Mouse (Mus musculus): Measurements from ENCODE around the gene Steap2. TPM values are rescaled to one million over a fixed set of nuclear protein-coding genes. Genes with fewer than 3 reads are reported as not detected.

The Steap2 gene
- total RNA-seq, 2 experiments from 2014 or later, result 1.7 TPM

- DNase-seq, result no peak
These were observed 29.9 kb downstream of the Steap2 start for GRCm38 (mm10) chr5:5664371-5664926.

- peak; percentile 67 for DNase-seq
These were observed 30.6 kb downstream of the Steap2 start, which contains the start of gene Cfap69 for GRCm38 (mm10) chr5:5663655-5664370. Gene Cfap69 (minus strand): TSS chr5:5664239.

GRCm38 (mm10) chr5:5663057-5663456 lies 31.3 kb downstream of the Steap2 start:
- DNase-seq, result no peak

GRCm38 (mm10) chr5:5658680-5659079 lies 35.7 kb downstream of the Steap2 start:
- DNase-seq, result no peak

GRCm38 (mm10) chr5:5657932-5658331 lies 36.4 kb downstream of the Steap2 start:
- DNase-seq, result no peak

GRCm38 (mm10) chr5:5648817-5649569 lies 45.4 kb downstream of the Steap2 start:
- no peak for DNase-seq

GRCm38 (mm10) chr5:5646173-5646572 lies 48.2 kb downstream of the Steap2 start:
- no peak for DNase-seq

- no peak for DNase-seq
These were observed 55.9 kb downstream of the Steap2 start for GRCm38 (mm10) chr5:5638496-5638895.

- no peak for DNase-seq
These were observed 68.9 kb downstream of the Steap2 start for GRCm38 (mm10) chr5:5625491-5625890.

- no peak for DNase-seq
These were observed 76.0 kb downstream of the Steap2 start for GRCm38 (mm10) chr5:5618329-5618728.

Other genes with a start within 250 kb of the Steap2 start
- not detected for gene 1700015F17Rik, start 215.4 kb downstream of the Steap2 start, total RNA-seq (2021)
- gene Cldn12, start 179.6 kb downstream of the Steap2 start, total RNA-seq (2021), result 10 to 100 TPM; 13.6 to 14.2 TPM
- 1 to 10 TPM; 7.2 to 8.6 TPM for gene Gtpbp10, start 135.0 kb downstream of the Steap2 start, total RNA-seq (2021)
- gene Gm8773, start 120.8 kb downstream of the Steap2 start, total RNA-seq (2021), result not detected
- under 1 TPM; 0.43 to 0.61 TPM for gene Cfap69, start 30.3 kb downstream of the Steap2 start, total RNA-seq (2021)
- gene Steap1, start 54.7 kb upstream of the Steap2 start, total RNA-seq (2021), result under 1 TPM; 0.35 to 0.50 TPM